Mouse (Mus musculus) ES-E14 (cell line): ENCODE measurements around the gene Camkk2. TPM values are rescaled to one million over a fixed set of nuclear protein-coding genes. Genes with fewer than 3 reads are reported as not detected.

ENCODE experiments used
- DNase-seq: peaks from one replicate; pipeline ENCODE4 v3.0.0-alpha.2; 2013; ENCODE audit warnings: low read depth, low spot score
- H3K27ac ChIP-seq: 2 replicates; pipeline ENCODE4 v1.5.1; 2012; ENCODE audit warnings: low read depth, mild to moderate bottlenecking, low read length, moderate library complexity, mixed read lengths; ENCODE audit not compliant: poor library complexity, insufficient read depth, severe bottlenecking
- H3K36me3 ChIP-seq: 2 replicates; pipeline ENCODE4 v1.6.1; 2012; ENCODE audit warnings: mild to moderate bottlenecking, low read length, moderate library complexity, mixed read lengths; ENCODE audit not compliant: control insufficient read depth, poor library complexity, insufficient read depth, severe bottlenecking
- H3K4me1 ChIP-seq, 2 experiments: fragments of 150-350 bp in 1 of 2; sonication (generic) in 1 of 2; 2 replicates each; pipeline ENCODE4 v1.6.1; 2012; ENCODE audit warnings: low read length in 2 of 2, mild to moderate bottlenecking in 1 of 2, mixed read lengths in 1 of 2; ENCODE audit not compliant: control insufficient read depth in 2 of 2, insufficient read depth in 2 of 2, poor library complexity in 1 of 2
- H3K4me3 ChIP-seq, 2 experiments: fragments of 150-350 bp in 1 of 2; sonication (generic) in 1 of 2; 2 replicates each; pipeline ENCODE4 v1.5.1; 2012; ENCODE audit warnings: low read length in 2 of 2, low read depth in 1 of 2, mild to moderate bottlenecking in 1 of 2, mixed read lengths in 1 of 2; ENCODE audit not compliant: insufficient read depth in 1 of 2, poor library complexity in 1 of 2, severe bottlenecking in 1 of 2
- H3K9ac ChIP-seq: 2 replicates; pipeline ENCODE4 v1.6.1; 2012; ENCODE audit warnings: low read depth, mild to moderate bottlenecking, low read length, mixed read lengths; ENCODE audit not compliant: poor library complexity, insufficient read depth, severe bottlenecking
- H3K9me3 ChIP-seq: fragments of 150-350 bp; sonication (generic); 2 replicates; pipeline ENCODE4 v1.6.1; 2012; ENCODE audit warnings: low read depth, mild to moderate bottlenecking, low read length; ENCODE audit not compliant: control insufficient read depth, insufficient read depth
- CHD2 ChIP-seq: IDR thresholded peaks from 2 replicates; pipeline ENCODE4 v1.6.1; 2014; ENCODE audit warnings: mild to moderate bottlenecking, low read depth, low read length, inconsistent platforms
- HCFC1 ChIP-seq: IDR thresholded peaks from 2 replicates; pipeline ENCODE4 v1.6.1; 2012; ENCODE audit warnings: low read length, inconsistent platforms, borderline replicate concordance; ENCODE audit not compliant: insufficient read depth
- MAFK ChIP-seq: IDR thresholded peaks from 2 replicates; pipeline ENCODE4 v1.6.1; 2014; ENCODE audit warnings: mild to moderate bottlenecking, low read depth, low read length, inconsistent platforms; ENCODE audit not compliant: insufficient read depth
- ZC3H11A ChIP-seq: IDR thresholded peaks from 2 replicates; pipeline ENCODE4 v1.6.1; 2012; ENCODE audit warnings: low read depth, mild to moderate bottlenecking, inconsistent platforms, low read length, borderline replicate concordance
- ZNF384 ChIP-seq: IDR thresholded peaks from 2 replicates; pipeline ENCODE4 v1.6.1; 2012; ENCODE audit warnings: low read depth, low read length, inconsistent platforms
- in situ Hi-C, 2 experiments: fragments of 600-800 bp; cut with MboI; formaldehyde crosslinking; loops; one replicate each; pipeline ENCODE4 v1.15.1; 2025; ENCODE audit warnings: low sequenced_read_pairs in 2 of 2, inconsistent platforms in 1 of 2; ENCODE audit not compliant: unreplicated experiment in 2 of 2
- total RNA-seq: library from RNA; depleted of rRNA; stranded (reverse); fragments of 300-350 nt; gene quantifications from 2 replicates; pipeline ENCODE4 v1.2.3, GENCODE M21; 2012

Gene Camkk2
- total RNA-seq, 1 experiment, result 12.7 TPM

GRCm38 (mm10) chr5:122798557-122799378 is 19.6 kb upstream of the Camkk2 start:
- Histone ChIP-seq H3K36me3 (peaks cover 53% of the 10 kb centered on the region), H3K9ac (no peak overlapping the region), H3K4me1 (peaks cover 0 to 11% of the 10 kb centered on the region in 2 experiments; a peak in 1 of 4 replicates), H3K27ac (no peak overlapping the region), H3K9me3 (no peaks in the 10 kb centered on the region), H3K4me3 (no peak overlapping the region)
- in situ Hi-C loops, result no loop called here
- TF ChIP-seq MAFK (no peak), CHD2 (no peak), ZC3H11A (no peak), HCFC1 (no peak)
- DNase-seq, result no peak

DNA sequence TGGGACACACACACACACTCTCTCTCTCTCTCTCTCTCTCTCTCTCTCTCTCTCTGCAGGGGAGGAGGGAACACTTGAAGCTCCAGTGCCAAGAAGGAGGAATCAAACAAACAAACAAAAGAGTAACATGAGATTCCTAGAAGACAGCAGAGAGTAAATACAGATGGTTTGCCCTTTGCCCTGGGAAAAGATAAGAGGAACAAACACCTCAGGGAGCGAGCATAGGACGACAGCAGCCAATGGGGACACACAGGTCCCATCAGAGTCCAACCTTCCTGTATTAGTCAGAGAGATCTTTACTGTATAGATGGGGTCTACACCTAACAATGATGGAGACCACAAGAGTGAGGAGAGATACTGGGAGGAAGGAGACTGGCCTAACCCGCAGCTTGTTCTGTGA is 18.7 kb upstream of the Camkk2 start:
- in situ Hi-C loops, result no loop called here
- Histone ChIP-seq H3K9ac (no peak overlapping the region), H3K36me3 (peaks cover 52% of the 10 kb centered on the region), H3K9me3 (no peaks in the 10 kb centered on the region), H3K27ac (no peak overlapping the region), H3K4me3 (no peak overlapping the region), H3K4me1 (peaks cover 0 to 11% of the 10 kb centered on the region in 2 experiments; a peak in 1 of 4 replicates)
- no peak for DNase-seq
- TF ChIP-seq MAFK (no peak), ZNF384 (no peak), CHD2 (no peak), HCFC1 (no peak), ZC3H11A (no peak)

DNA sequence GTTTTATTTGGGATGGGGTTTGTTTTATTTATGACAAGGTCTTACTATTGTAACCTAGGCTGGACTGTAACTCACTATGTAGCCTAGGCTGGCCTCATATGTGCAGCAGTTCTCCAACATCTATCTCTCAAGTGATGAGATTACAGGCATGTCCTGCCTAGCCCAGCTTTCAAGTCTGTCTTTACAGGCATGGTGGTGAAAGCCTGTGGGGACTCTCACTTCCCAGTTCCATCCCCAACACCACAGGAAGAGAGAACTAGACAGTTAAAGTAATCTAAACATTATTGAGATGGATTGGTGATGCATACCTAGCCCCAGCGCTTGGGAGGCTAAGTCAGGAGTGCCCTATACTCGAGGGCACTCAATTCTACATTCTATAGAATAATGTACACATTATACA is 9.5 kb upstream of the Camkk2 start:
- no peak for DNase-seq
- Histone ChIP-seq H3K9ac (no peak overlapping the region), H3K36me3 (peaks cover 29% of the 10 kb centered on the region), H3K4me3 (no peak overlapping the region), H3K9me3 (no peaks in the 10 kb centered on the region), H3K27ac (no peak overlapping the region), H3K4me1 (peaks cover 5 to 6% of the 10 kb centered on the region in 2 experiments; a peak in 3 of 4 replicates)
- in situ Hi-C loops, result no loop called here
- no peak for TF ChIP-seq CHD2
- no peak for TF ChIP-seq MAFK
- no peak for TF ChIP-seq HCFC1

DNA sequence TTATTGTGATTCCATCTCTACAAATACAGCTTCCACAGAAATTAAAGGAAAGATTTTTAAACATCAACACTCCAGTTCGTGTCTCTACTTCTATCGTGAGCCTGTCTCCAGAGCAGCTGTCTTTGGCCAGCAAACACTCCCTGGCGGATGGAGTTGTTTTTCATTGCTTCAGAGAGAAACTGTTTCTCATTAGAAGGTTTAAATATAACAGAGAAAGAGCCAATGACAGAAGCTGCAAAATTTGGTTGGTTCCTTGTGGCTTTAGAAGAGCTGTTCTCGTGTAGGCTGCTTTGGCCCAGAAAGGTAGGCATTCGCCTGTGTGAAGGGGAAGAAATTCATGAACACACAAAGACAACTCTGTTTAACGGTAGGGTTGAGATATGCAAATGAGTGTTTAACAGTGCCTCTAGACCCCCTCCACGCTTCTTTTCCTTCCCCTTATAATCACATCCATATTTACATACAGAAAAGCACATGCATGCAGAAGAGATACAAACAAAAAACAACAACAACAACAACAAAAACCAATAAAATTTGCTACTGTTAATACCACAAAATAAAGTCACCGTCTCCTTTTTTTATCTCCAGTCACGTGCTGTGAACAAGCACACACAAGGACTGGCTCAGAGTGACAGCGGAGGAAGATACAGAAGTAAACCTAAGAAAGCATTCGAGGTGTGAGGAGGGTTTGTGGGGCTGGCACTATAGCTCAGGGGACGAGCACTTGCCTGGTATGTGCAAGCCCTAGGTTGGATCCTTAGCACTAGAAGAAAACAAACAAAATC is 7.0 kb upstream of the Camkk2 start:
- in situ Hi-C loops, result no loop called here
- Histone ChIP-seq H3K4me3 (no peak overlapping the region), H3K9me3 (no peaks in the 10 kb centered on the region), H3K36me3 (peaks cover 18% of the 10 kb centered on the region), H3K4me1 (peaks cover 11 to 12% of the 10 kb centered on the region in 2 experiments; a peak in 3 of 4 replicates), H3K27ac (no peak overlapping the region), H3K9ac (no peak overlapping the region)
- DNase-seq, result no peak
- no peak for TF ChIP-seq MAFK
